In the genomic region with DNA sequence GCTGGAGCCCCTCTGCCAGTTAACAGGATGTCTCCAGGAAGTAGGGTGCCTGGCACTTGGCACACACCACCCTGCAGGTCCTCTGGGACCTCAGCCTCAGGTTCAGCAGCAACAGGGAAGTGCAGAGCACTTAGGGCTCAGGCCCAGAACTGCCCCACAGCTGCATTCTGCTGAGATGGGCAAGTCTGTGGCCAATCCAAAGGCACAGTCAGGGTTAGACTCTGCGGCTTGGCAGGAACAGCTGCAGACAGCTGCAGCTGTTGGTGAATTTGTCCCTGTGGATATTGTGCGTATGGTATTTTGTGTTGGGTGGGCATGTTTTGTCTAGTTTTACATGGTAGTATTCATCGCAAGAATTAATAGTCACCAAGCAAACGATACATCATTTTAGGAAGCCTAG, we compare ENCODE assay signal across 11 mouse cellular contexts. TPM values are rescaled to one million over a fixed set of nuclear protein-coding genes. Genes with fewer than 3 reads are reported as not detected.
DNase-seq lines count a peak whose midpoint lies in the region; ATAC-seq and TF ChIP-seq lines count a peak whose summit lies in the region.
"Had no signal": no experiment of that assay in that cellular context is flagged by ENCODE, and none has a peak within 500 bp of the region (broad histone marks: within the 10 kb centered on the region; RNA-seq: fewer than 3 reads in every experiment).

No protein-coding gene starts in this region.

- peak; percentile 55; the same call in 1 of the 2 replicates for ATAC-seq in kidney, embryonic 16.5 days (ENCODE audit: low FRiP score, low TSS enrichment)
- ATAC-seq in limb, embryonic 13.5 days (ENCODE audit: low FRiP score, low read depth), result peak; percentile 70; the same call in 1 of the 2 replicates

- no peak for TF ChIP-seq CTCF in spleen, adult 2 months (IDR thresholded peaks at IDR 0.05; ENCODE audit: extremely low read depth, insufficient read depth, insufficient read length, insufficient replicate concordance)

- H3K9ac ChIP-seq in kidney, embryonic 16.5 days (replicated peaks; ENCODE audit: low read length), result peak overlapping the region; percentile 46; the same call in 1 of the 2 replicates
- no peak overlapping the region for H3K9ac ChIP-seq in limb, embryonic 13.5 days
- H3K9ac ChIP-seq: hindbrain, embryonic 13.5 days; liver, embryonic 13.5 days had no signal

- H3K4me1 ChIP-seq in kidney, embryonic 16.5 days (ENCODE audit: insufficient read depth, low read length), result peaks cover 12% of the 10 kb centered on the region
- peaks cover 4% of the 10 kb centered on the region; the same call in 1 of the 2 replicates for H3K4me1 ChIP-seq in spleen, adult 2 months (ENCODE audit: control insufficient read depth, insufficient read depth, insufficient read length)
- peaks cover 17% of the 10 kb centered on the region for H3K4me1 ChIP-seq in limb, embryonic 13.5 days

- peaks cover 8% of the 10 kb centered on the region; the same call in 1 of the 2 replicates for H3K36me3 ChIP-seq in kidney, embryonic 16.5 days (ENCODE audit: insufficient read depth, low read length)
- H3K36me3 ChIP-seq in spleen, adult 2 months (ENCODE audit: control insufficient read depth, insufficient read depth, low read length), result peaks cover 5% of the 10 kb centered on the region; the same call in 1 of the 2 replicates
- H3K36me3 ChIP-seq in limb, embryonic 13.5 days, result peaks cover 25% of the 10 kb centered on the region; the same call in 1 of the 2 replicates

- TF ChIP-seq POLR2A in spleen, adult 2 months (IDR thresholded peaks at IDR 0.05; ENCODE audit: low read depth, low read length), result no peak

- 81% methylated on average over 4 of the region's 4 CpGs for WGBS in kidney, embryonic 16.5 days
- WGBS in spleen, adult 2 months, result 69% methylated on average over 4 of the region's 4 CpGs
- 88% methylated on average over 4 of the region's 4 CpGs for WGBS in limb, embryonic 13.5 days

- no peak for DNase-seq in kidney, adult 8-10 months
- DNase-seq in spleen, adult 2 months (ENCODE audit: low read depth in 1 of 2, low spot score in 2 of 2), result no peak
- DNase-seq in spleen, postnatal 14 days (ENCODE audit: low spot score in 2 of 2), result no peak
- DNase-seq in cerebellum, postnatal 36 days, result no peak
- DNase-seq in adrenal gland, adult 8-10 months, result no peak
- DNase-seq: liver, embryonic 13.5 days had no signal

- H3K9me3 ChIP-seq in kidney, embryonic 16.5 days (ENCODE audit: low read length), result no peaks in the 10 kb centered on the region
- H3K9me3 ChIP-seq in limb, embryonic 13.5 days, result no peaks in the 10 kb centered on the region
- H3K9me3 ChIP-seq: hindbrain, embryonic 13.5 days; liver, embryonic 13.5 days had no signal

- H3K27me3 ChIP-seq in kidney, embryonic 16.5 days (ENCODE audit: insufficient read depth, low read length), result no peaks in the 10 kb centered on the region
- H3K27me3 ChIP-seq in spleen, adult 2 months (ENCODE audit: control insufficient read depth, insufficient read depth, low read length), result no peaks in the 10 kb centered on the region
- H3K27me3 ChIP-seq in limb, embryonic 13.5 days, result no peaks in the 10 kb centered on the region
- H3K27me3 ChIP-seq: hindbrain, embryonic 13.5 days; liver, embryonic 13.5 days had no signal

- H3K4me3 ChIP-seq in kidney, embryonic 16.5 days (ENCODE audit: low read length), result no peak overlapping the region
- H3K4me3 ChIP-seq in spleen, adult 2 months (ENCODE audit: extremely low read depth, insufficient read depth, insufficient read length), result no peak overlapping the region
- no peak overlapping the region for H3K4me3 ChIP-seq in limb, embryonic 13.5 days
- H3K4me3 ChIP-seq: hindbrain, embryonic 13.5 days; left cerebral cortex, adult 2 months; liver, embryonic 13.5 days had no signal

- H3K27ac ChIP-seq in kidney, embryonic 16.5 days (ENCODE audit: low read length), result peak overlapping the region; percentile 61
- 0 out of 2 replicates have a peak overlapping the region, but pooled peaks have one; percentile 2 for H3K27ac ChIP-seq in spleen, adult 2 months (ENCODE audit: insufficient read depth, low read length)
- H3K27ac ChIP-seq in limb, embryonic 13.5 days, result no peak overlapping the region; the same call in 1 of the 2 replicates
- H3K27ac ChIP-seq: hindbrain, embryonic 13.5 days; left cerebral cortex, adult 2 months; liver, embryonic 13.5 days had no signal

- no peak overlapping the region for H3K4me2 ChIP-seq in kidney, embryonic 16.5 days (replicated peaks; ENCODE audit: low read depth, low read length)
- H3K4me2 ChIP-seq in limb, embryonic 13.5 days (replicated peaks), result no peak overlapping the region
- H3K4me2 ChIP-seq: hindbrain, embryonic 13.5 days; liver, embryonic 13.5 days; midbrain, embryonic 11.5 days had no signal

RNA-seq across cellular contexts. Expression of gene Cep63, which starts 5.8 kb away (rescaled TPM):
- polyA plus RNA-seq in kidney, embryonic 16.5 days (2015; fragmentation: Nextera tagmentation; extraction: Ambion mirVana), result 56.5 and 60.6 TPM in 2 replicates
- polyA plus RNA-seq in spleen, adult 2 months (2012; rRNA removed), result 4.1 and 4.2 TPM in 2 replicates
- 48.2 and 54.2 TPM in 2 replicates for polyA plus RNA-seq in limb, embryonic 13.5 days (2015; fragmentation: Nextera tagmentation; extraction: Ambion mirVana)
- 10 to 100 TPM; 33.8 to 46.8 (median 43.5) TPM for total RNA-seq in adrenal gland, adult 8-10 months (2022)

RNA-seq across cellular contexts. Expression of gene Anapc13, which starts 6.1 kb away (rescaled TPM):
- polyA plus RNA-seq in kidney, embryonic 16.5 days (2015; fragmentation: Nextera tagmentation; extraction: Ambion mirVana), result 171 and 179 TPM in 2 replicates
- 26.7 and 34.1 TPM in 2 replicates for polyA plus RNA-seq in spleen, adult 2 months (2012; rRNA removed)
- 168 and 184 TPM in 2 replicates for polyA plus RNA-seq in limb, embryonic 13.5 days (2015; fragmentation: Nextera tagmentation; extraction: Ambion mirVana)
- 100 to 1,000 TPM; 286 to 364 (median 329) TPM for total RNA-seq in adrenal gland, adult 8-10 months (2022)
